Mouse (Mus musculus) erythroid progenitor cell, adult 5-6 weeks (primary cell): Measurements from ENCODE around the gene Sprr2i. TPM values are rescaled to one million over a fixed set of nuclear protein-coding genes. Genes with fewer than 3 reads are reported as not detected.

Experiments
- ATAC-seq: replicated peaks from 2 replicates; pipeline ENCODE4 v1.8.0; 2016; ENCODE audit warnings: moderate number of reproducible peaks, mild to moderate bottlenecking, moderate TSS enrichment, inconsistent platforms; ENCODE audit not compliant: poor library complexity, low FRiP score, severe bottlenecking
- total RNA-seq, 2 experiments: library from RNA; stranded (forward) in 1 of 2; stranded (reverse) in 1 of 2; fragments of 150-400 nt in 1 of 2; fragments of 186-747, 209-891 nt in 1 of 2; gene quantifications; 2 replicates each; pipeline versions ENCODE4 v1.2.3 to v1.2.4; 2015 to 2017; ENCODE audit warnings: low replicate concordance in 2 of 2

The Sprr2i gene
- total RNA-seq (2015; ENCODE audit: low replicate concordance) (not detected in 2 replicates), total RNA-seq (2017; ENCODE audit: low replicate concordance) (not detected in 2 replicates)

- no peak for ATAC-seq
These were observed at the start of gene Sprr2i for GRCm38 (mm10) chr3:92407691-92408090. TSS of gene Sprr2i (plus strand) at chr3:92407991.

- no peak for ATAC-seq
These were observed 46.2 kb upstream of the Sprr2i start for GRCm38 (mm10) chr3:92361619-92362018.

- no peak for ATAC-seq
These were observed 42.9 kb upstream of the Sprr2i start, which contains the start of gene Sprr2f for GRCm38 (mm10) chr3:92364887-92365286. TSS of gene Sprr2f (plus strand) at chr3:92365187.

GRCm38 (mm10) chr3:92373613-92374012 lies 34.2 kb upstream of the Sprr2i start:
- no peak for ATAC-seq

- ATAC-seq: no peak
These were observed 22.4 kb upstream of the Sprr2i start, which contains the start of gene Sprr2h for GRCm38 (mm10) chr3:92385385-92385784. TSS of gene Sprr2h (plus strand) at chr3:92385685.

- no peak for ATAC-seq
These were observed 13.5 kb upstream of the Sprr2i start for GRCm38 (mm10) chr3:92394301-92394700.

- no peak for ATAC-seq
These were observed 10.0 kb downstream of the Sprr2i start, which contains the start of gene Sprr2j-ps for GRCm38 (mm10) chr3:92417782-92418181. TSS of gene Sprr2j-ps (plus strand) at chr3:92418082.

- no peak for ATAC-seq
These were observed 21.5 kb downstream of the Sprr2i start, which contains the start of gene Gm9774 for GRCm38 (mm10) chr3:92429323-92429722. TSS of gene Gm9774 (minus strand) at chr3:92429423.

- ATAC-seq: no peak
These were observed 24.5 kb downstream of the Sprr2i start, which contains the start of gene Sprr2k for GRCm38 (mm10) chr3:92432282-92432681. TSS of gene Sprr2k (plus strand) at chr3:92432582.

- ATAC-seq: no peak
These were observed 30.9 kb downstream of the Sprr2i start, which contains the start of gene Sprr1b for GRCm38 (mm10) chr3:92438689-92439088. TSS of gene Sprr1b (minus strand) at chr3:92438789.

- no peak for ATAC-seq
These were observed 32.4 kb downstream of the Sprr2i start for GRCm38 (mm10) chr3:92440177-92440576.

GRCm38 (mm10) chr3:92455151-92455550 lies 47.4 kb downstream of the Sprr2i start:
- no peak for ATAC-seq

GRCm38 (mm10) chr3:92458620-92459019 lies 50.8 kb downstream of the Sprr2i start, which contains the start of gene Sprr3:
TSS of gene Sprr3 (minus strand) at chr3:92458720.
- ATAC-seq: no peak

Other genes starting within 250 kb of the Sprr2i start
- not detected in 2 replicates for gene Sprr2a1, start 192.2 kb upstream of the Sprr2i start, total RNA-seq (2015; ENCODE audit: low replicate concordance)
- gene Sprr2a1, start 192.2 kb upstream of the Sprr2i start, total RNA-seq (2017; ENCODE audit: low replicate concordance): not detected in 2 replicates
- gene Sprr2a2, start 192.1 kb upstream of the Sprr2i start, total RNA-seq (2015; ENCODE audit: low replicate concordance): not detected in 2 replicates
- gene Sprr2a2, start 192.1 kb upstream of the Sprr2i start, total RNA-seq (2017; ENCODE audit: low replicate concordance): 0.77 TPM in 1 of 2 replicates, not detected in the other
- not detected in 2 replicates for gene Sprr2a3, start 122.6 kb upstream of the Sprr2i start, total RNA-seq (2015; ENCODE audit: low replicate concordance)
- not detected in 2 replicates for gene Sprr2a3, start 122.6 kb upstream of the Sprr2i start, total RNA-seq (2017; ENCODE audit: low replicate concordance)
- not detected in 2 replicates for gene Sprr2b, start 91.4 kb upstream of the Sprr2i start, total RNA-seq (2015; ENCODE audit: low replicate concordance)
- not detected in 2 replicates for gene Sprr2b, start 91.4 kb upstream of the Sprr2i start, total RNA-seq (2017; ENCODE audit: low replicate concordance)
- gene Sprr2d, start 68.9 kb upstream of the Sprr2i start, total RNA-seq (2015; ENCODE audit: low replicate concordance): not detected in 2 replicates
- not detected in 2 replicates for gene Sprr2d, start 68.9 kb upstream of the Sprr2i start, total RNA-seq (2017; ENCODE audit: low replicate concordance)
- not detected in 2 replicates for gene Sprr2e, start 55.8 kb upstream of the Sprr2i start, total RNA-seq (2015; ENCODE audit: low replicate concordance)
- gene Sprr2e, start 55.8 kb upstream of the Sprr2i start, total RNA-seq (2017; ENCODE audit: low replicate concordance): not detected in 2 replicates
- not detected in 2 replicates for gene Sprr2f, start 42.8 kb upstream of the Sprr2i start, total RNA-seq (2015; ENCODE audit: low replicate concordance)
- gene Sprr2f, start 42.8 kb upstream of the Sprr2i start, total RNA-seq (2017; ENCODE audit: low replicate concordance): not detected in 2 replicates
- gene Sprr2h, start 22.3 kb upstream of the Sprr2i start, total RNA-seq (2015; ENCODE audit: low replicate concordance): not detected in 2 replicates
- not detected in 2 replicates for gene Sprr2h, start 22.3 kb upstream of the Sprr2i start, total RNA-seq (2017; ENCODE audit: low replicate concordance)
- gene Sprr2j-ps, start 10.1 kb downstream of the Sprr2i start, total RNA-seq (2015; ENCODE audit: low replicate concordance): not detected in 2 replicates
- not detected in 2 replicates for gene Sprr2j-ps, start 10.1 kb downstream of the Sprr2i start, total RNA-seq (2017; ENCODE audit: low replicate concordance)
- gene Gm9774, start 21.4 kb downstream of the Sprr2i start, total RNA-seq (2015; ENCODE audit: low replicate concordance): 2.1 and 8.6 TPM in 2 replicates
- 2.3 and 3.0 TPM in 2 replicates for gene Gm9774, start 21.4 kb downstream of the Sprr2i start, total RNA-seq (2017; ENCODE audit: low replicate concordance)
- not detected in 2 replicates for gene Sprr2k, start 24.6 kb downstream of the Sprr2i start, total RNA-seq (2015; ENCODE audit: low replicate concordance)
- not detected in 2 replicates for gene Sprr2k, start 24.6 kb downstream of the Sprr2i start, total RNA-seq (2017; ENCODE audit: low replicate concordance)
- gene Sprr1b, start 30.8 kb downstream of the Sprr2i start, total RNA-seq (2015; ENCODE audit: low replicate concordance): not detected in 2 replicates
- gene Sprr1b, start 30.8 kb downstream of the Sprr2i start, total RNA-seq (2017; ENCODE audit: low replicate concordance): not detected in 2 replicates
- gene Sprr3, start 50.7 kb downstream of the Sprr2i start, total RNA-seq (2015; ENCODE audit: low replicate concordance): not detected in 2 replicates
- gene Sprr3, start 50.7 kb downstream of the Sprr2i start, total RNA-seq (2017; ENCODE audit: low replicate concordance): not detected in 2 replicates
- not detected in 2 replicates for gene Sprr1a, start 77.9 kb downstream of the Sprr2i start, total RNA-seq (2015; ENCODE audit: low replicate concordance)
- not detected in 2 replicates for gene Sprr1a, start 77.9 kb downstream of the Sprr2i start, total RNA-seq (2017; ENCODE audit: low replicate concordance)
- not detected in 2 replicates for gene Sprr4, start 92.5 kb downstream of the Sprr2i start, total RNA-seq (2015; ENCODE audit: low replicate concordance)
- gene Sprr4, start 92.5 kb downstream of the Sprr2i start, total RNA-seq (2017; ENCODE audit: low replicate concordance): not detected in 2 replicates
- not detected in 2 replicates for gene 2310046K23Rik, start 126.5 kb downstream of the Sprr2i start, total RNA-seq (2015; ENCODE audit: low replicate concordance)
- gene 2310046K23Rik, start 126.5 kb downstream of the Sprr2i start, total RNA-seq (2017; ENCODE audit: low replicate concordance): not detected in 2 replicates
- gene Ivl, start 165.7 kb downstream of the Sprr2i start, total RNA-seq (2015; ENCODE audit: low replicate concordance): not detected in 2 replicates
- 0.39 TPM in 1 of 2 replicates, not detected in the other for gene Ivl, start 165.7 kb downstream of the Sprr2i start, total RNA-seq (2017; ENCODE audit: low replicate concordance)
- not detected in 2 replicates for gene Smcp, start 181.0 kb downstream of the Sprr2i start, total RNA-seq (2015; ENCODE audit: low replicate concordance)
- gene Smcp, start 181.0 kb downstream of the Sprr2i start, total RNA-seq (2017; ENCODE audit: low replicate concordance): not detected in 2 replicates
- gene 2210017I01Rik, start 199.5 kb downstream of the Sprr2i start, total RNA-seq (2015; ENCODE audit: low replicate concordance): not detected in 2 replicates
- gene 2210017I01Rik, start 199.5 kb downstream of the Sprr2i start, total RNA-seq (2017; ENCODE audit: low replicate concordance): not detected in 2 replicates
- not detected in 2 replicates for gene Lce6a, start 213.7 kb downstream of the Sprr2i start, total RNA-seq (2015; ENCODE audit: low replicate concordance)
- gene Lce6a, start 213.7 kb downstream of the Sprr2i start, total RNA-seq (2017; ENCODE audit: low replicate concordance): not detected in 2 replicates
- gene Lce1a1, start 240.3 kb downstream of the Sprr2i start, total RNA-seq (2015; ENCODE audit: low replicate concordance): not detected in 2 replicates
- gene Lce1a1, start 240.3 kb downstream of the Sprr2i start, total RNA-seq (2017; ENCODE audit: low replicate concordance): not detected in 2 replicates
- not detected in 2 replicates for gene Lce1b, start 248.9 kb downstream of the Sprr2i start, total RNA-seq (2015; ENCODE audit: low replicate concordance)
- not detected in 2 replicates for gene Lce1b, start 248.9 kb downstream of the Sprr2i start, total RNA-seq (2017; ENCODE audit: low replicate concordance)